Mouse (Mus musculus): ENCODE data around the gene Gm9747.

Gene Gm9747

DNA sequence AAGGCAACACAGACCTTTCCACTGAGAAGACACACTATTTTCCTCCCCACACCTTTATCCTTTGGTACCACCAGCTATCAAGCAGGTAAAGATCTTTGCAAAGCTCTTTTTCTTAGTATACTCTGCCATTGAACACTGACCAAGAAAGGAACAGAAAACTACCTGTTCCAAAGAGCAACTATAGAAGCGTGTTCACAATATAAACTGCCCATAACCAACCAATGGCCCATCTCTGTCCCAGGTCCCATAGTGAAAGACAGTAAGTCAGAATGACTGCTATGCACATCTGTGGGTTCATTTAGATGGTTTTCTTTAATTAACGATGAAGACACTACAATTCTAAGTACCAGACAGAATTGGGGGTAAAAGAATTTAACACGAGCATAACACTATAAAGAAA, at the start of gene Gm9747:
TSS of gene Gm9747 (plus strand) at position 301 of the 400 bp plus-strand sequence.
- DNase-seq (ENCODE audit: extremely low spot score, low spot score) = no peak

DNA sequence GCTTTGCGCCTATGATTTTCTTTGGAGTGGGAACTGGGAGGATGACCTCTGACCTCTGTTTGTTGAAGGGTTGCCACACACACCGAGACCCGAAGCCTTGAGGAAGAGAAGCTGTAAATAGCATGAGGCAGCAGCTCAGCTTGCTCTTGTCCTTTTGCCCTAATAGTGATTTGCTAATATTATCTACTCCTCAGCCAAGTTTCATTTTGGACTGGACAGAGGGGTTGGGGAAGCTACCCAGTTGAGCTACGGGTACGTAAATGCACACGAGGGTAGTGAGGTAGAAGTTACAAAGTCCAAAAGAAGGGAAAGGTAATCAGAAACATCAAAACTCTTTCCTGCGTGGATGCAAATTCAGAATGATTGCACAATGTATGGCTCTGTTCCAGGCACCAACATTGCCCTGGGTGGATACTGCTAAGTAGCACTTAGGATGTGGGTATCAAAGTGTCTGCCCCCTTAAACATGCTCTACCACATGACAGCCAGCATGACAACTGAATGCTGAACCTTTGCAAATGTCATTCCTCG, 48.9 kb upstream of the Gm9747 start:
- DNase-seq (ENCODE audit: extremely low spot score, low spot score) = no peak

DNA sequence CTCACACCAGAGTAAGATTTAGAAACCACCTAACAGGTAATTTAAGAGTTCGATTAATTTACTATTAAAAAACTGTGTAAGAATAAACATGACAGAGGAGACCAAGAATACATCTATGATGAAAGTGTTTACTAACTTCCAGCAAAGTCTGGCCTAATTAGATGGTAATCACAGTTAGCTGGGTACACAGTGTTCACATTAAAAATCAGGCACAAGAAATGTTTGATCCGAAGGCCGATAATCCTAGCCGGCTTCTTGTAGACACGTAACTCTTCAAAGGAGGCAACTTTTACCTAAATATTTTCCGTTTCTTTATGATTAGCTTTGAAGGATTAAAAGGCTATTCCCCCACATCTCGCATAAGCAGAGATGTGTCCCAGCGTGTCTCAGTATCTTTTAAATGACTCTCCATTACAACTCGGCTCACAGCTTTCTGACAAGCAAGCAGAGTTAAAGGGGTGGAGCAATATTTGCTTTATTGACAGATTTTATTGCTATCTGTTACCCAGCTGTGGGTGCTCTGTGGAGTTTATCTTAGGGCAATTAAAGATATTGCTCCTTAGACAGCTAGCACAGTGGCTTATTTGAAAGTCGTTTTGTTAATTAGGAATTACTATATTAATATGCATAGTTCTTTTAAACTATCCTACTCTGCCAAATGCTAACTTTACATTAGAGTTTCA, 44.2 kb upstream of the Gm9747 start:
- no peak for DNase-seq (ENCODE audit: extremely low spot score, low spot score)

DNA sequence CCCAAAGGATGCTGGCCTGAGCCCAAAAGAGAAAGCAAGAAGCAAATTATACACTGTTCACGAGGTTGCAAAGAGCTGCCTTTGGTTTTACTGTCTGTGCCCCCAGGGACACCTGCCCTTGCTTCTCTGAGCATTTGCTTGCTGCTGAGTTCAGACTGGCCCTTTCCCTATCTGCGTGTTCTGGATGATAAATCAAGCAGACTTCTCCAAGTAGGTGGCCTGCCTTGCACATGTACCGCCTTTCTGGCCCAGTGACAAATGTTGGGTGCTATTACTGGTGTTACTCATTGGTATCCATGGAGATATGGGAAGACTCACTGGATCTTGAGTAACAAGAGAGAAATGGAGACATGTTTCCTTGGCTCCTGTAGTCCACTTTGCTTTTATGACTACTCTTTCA, 43.4 kb upstream of the Gm9747 start:
- no peak for DNase-seq (ENCODE audit: extremely low spot score, low spot score)

DNA sequence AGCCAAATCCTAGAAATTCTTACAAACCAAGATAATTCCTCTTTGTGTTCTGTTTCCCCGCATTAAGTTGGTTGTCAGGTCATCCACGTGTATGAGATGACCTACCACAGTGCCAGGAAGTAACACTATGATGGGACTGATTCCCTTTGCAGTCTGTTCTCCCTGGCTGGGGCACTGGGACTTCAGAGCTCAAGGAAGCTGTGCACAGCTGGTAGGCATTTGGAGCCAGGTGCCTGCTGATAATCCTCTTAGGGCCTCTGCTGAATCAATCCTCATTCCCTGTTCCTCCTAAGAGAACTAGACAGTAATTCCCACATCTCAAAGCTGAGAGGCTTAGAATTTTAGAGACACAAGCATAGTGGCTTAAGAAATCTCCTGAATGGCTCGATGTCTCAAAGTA, 41.3 kb upstream of the Gm9747 start:
- no peak for DNase-seq (ENCODE audit: extremely low spot score, low spot score)

DNA sequence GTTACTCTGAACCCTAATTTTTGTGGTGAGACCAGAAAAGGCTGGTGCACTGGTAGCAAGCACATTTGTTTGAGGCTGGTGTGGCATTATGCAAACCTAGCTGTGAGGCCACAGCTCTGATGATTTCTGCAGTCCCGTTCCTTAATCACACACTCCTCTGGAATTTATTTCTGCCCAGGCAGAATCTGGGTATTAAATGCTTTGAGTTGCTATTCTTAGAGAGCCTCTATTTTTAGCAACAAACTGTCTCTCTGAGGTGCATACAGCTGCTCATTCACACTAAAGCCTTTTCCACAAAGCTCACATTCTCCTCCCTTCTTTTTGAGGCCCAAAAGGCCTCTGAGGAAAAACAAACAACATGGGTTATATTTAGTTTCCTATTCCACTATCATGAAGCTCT, 33.0 kb upstream of the Gm9747 start:
- DNase-seq (ENCODE audit: extremely low spot score, low spot score) = no peak

DNA sequence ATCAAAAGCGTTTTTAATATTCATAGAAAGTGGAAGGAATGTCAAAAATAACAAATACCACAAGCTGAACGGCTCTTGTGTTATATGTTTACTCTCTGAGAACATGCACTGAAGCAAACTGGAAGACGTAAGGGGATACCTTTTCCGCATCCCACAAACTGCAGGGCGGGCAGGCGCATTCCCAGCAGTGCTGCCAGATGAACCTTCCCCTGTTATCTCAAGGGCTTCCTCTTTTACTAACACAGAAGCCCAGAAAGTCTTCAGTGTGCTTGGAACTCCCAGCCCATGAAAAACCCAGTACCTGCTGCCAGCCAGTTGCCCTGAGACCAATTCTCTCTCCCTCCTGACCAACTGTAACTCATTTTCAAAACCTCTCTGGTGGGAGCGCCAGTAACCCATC, 32.3 kb upstream of the Gm9747 start:
- DNase-seq (ENCODE audit: extremely low spot score, low spot score) = no peak

DNA sequence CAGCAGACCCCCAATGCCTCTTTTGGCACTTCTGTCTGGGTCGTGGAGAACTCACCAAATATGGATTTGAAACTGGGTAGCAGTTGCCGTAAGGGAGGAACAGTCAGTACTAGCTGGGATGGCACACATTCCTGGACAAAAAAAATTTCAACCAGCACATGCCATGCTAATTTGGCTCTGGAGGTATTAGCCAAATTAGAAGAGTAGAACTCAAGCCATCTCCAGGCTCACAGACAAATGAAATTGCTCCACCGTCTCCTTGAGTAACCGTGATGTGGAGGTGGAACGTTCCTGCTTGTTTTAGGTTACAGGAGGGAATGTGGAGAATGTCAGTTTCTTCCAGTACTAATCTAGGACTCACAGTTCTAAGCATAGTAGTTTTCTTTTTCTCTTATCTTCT, 25.4 kb upstream of the Gm9747 start:
- DNase-seq (ENCODE audit: extremely low spot score, low spot score) = no peak

DNA sequence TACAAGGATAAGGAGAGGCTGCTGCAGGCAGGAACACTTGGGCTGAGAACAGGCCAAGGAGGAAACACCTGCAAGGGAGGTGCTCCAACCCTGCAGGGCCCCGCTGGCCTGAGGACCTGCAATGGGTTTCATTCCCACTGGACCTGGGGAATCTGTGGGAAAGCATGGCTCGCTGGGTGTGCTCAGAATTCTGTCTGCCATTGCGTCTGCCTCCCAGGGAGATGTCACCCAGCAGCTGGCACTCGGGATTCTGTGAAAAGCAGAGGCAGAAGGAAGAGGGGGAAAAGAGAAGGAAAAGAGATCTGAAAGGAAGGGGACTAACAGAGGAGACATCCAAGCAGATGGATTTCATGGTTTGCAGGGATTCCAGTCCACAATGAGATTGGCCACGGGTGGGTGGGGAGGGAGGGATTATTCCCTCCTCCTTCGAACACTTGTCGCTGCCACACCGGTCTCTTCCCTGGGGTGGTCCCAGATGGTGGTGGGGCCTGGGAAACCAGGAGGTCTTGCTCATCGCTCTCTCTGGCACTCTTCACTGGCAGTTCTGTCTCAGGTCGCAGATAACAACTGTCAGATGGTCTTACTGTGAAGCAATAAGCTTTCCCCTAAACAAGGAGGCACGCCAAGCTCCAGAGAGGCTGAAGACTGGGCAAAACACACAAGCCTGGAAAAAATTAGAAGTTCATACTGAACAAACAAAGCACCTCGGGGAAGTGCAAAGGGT, 12.1 kb upstream of the Gm9747 start:
- no peak for DNase-seq (ENCODE audit: extremely low spot score, low spot score)

DNA sequence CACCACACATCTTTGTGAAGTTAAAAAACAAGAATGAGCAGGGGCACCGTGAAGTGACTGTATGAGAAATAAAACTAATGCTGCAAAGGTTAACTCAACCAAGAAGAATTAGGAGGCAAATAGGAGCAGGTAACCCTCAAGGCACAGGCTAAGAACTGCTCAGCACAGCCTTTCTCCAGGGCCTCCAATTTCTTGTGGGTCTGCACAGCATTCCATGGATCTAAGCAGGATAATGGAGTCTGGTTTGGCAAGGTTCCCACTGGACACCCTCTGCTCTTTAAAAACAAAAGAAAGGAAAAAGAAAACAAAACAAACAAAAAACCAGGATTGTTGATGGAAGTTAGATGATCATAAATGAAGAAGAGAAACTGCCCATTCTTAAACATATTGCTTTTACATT, 11.4 kb upstream of the Gm9747 start:
- no peak for DNase-seq (ENCODE audit: extremely low spot score, low spot score)

DNA sequence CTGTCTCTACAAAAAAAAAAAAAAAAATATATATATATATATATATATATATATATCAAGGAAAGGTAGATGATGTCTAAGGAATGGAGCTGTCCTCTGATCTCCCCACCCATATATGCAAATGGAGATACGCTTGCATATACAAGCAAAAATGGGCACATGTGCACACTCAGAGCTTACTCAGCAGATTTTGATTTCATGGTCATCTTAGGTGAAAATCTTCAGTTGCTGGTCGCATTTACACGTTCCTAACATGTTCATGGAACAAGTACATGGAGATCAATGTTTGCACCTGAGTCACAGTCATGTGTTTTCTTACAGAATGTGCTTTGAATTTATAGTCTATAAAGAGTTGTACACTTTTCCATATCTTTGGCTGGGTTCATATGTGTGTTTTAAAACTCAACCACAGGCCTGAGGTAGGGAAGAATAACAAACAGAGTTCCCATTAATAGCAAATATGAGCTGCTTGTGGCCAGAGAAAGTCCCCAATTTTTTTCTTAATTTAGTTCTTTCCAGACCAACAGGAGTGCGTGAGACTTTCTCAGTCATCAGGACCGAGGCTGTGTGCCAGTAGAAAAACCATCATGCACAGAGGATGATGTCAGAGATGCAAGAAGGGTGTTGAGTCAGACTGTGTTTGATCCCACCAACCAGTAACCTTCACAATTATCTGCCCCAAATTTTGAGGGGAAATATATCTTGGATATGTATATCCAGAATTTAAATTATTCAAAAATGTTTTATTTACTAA, 9.7 kb upstream of the Gm9747 start:
- DNase-seq (ENCODE audit: extremely low spot score, low spot score) = no peak

DNA sequence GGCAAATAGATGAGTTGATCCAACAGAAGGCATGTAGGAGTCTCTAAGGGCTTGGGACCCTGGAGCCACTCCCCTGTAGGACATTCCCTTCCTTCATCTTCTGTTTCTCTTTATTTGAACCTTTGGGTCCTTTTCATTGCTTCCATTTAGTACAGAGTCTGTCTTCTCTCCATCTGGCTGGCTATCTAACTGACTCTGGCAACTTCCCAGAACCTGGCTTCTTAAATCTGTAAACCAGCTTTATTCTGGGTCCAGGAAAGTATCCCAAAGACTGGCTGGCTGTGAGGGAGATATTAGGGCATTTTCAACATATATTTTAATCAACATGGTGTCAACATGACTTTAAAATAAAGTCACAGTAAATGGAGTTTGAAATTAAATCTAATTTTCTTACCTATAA, 4.1 kb upstream of the Gm9747 start:
- no peak for DNase-seq (ENCODE audit: extremely low spot score, low spot score)

DNA sequence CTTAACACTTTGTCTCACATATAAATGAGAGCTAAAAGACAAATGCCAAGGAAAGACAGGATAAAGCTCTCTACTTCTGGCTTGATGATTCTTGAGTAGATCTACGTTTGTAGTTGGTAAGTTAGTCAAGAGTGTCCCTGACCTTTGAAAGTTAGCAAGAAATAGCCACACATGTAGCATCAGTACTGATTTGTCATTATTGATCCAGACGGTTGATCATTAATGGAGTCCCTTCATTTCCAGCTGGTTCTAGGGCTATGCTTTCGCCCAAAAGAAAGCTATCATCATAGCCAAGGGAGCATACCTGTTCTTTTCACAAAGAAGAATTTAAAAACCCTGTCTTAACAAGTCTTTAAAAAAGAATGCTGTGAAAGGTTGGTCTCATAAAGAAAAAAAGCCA, 1.7 kb downstream of the Gm9747 start:
- no peak for DNase-seq (ENCODE audit: extremely low spot score, low spot score)

DNA sequence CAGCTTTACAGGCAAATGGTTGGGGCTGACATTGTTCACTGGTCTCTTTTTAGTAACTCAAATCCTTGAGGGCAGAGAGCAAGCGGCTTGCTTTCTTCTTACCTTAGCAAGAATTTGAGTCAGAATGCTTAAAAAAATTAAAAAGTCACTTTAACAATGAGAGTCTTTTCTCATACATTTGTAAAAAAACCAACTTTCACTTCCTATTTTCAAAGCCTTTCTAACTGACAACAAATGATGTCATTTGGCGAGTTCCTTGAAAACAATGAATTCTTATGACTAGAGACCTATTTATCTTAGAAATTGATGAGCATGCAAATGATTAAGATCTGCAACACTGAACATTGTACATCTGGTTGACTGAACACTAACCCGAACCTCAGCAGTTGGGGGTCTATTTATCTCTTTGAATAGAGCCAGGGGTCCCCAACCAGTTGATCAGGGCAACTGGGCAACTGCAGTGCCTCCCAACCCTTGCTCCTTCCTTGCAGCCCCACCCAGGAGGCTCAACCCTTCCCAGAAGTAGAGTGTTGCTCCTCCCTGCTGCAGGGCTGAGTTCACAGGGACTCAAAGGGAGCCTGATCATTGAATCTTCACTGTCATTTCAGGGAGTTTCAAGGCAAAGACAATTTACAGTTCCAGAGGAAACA, 2.7 kb downstream of the Gm9747 start:
- DNase-seq (ENCODE audit: extremely low spot score, low spot score) = no peak

DNA sequence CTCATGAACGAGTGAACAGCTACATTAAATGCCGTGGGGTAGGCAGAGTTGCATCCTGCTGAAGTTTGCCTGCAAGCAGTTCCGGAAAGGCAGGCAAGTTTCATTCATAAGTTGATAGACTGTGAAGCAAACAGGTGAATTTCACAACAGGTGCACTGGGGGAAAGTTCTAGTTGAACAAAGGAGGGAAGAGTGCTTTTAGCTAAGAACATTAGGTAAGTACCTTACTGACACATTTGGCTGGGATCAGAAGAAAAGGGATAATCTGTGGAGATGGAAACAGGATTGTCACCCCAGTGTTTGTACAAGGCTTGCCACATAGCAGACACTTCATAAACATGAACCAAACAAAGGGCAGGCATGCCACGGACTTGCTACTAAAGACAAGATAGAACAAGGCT, 5.3 kb downstream of the Gm9747 start:
- no peak for DNase-seq (ENCODE audit: extremely low spot score, low spot score)

DNA sequence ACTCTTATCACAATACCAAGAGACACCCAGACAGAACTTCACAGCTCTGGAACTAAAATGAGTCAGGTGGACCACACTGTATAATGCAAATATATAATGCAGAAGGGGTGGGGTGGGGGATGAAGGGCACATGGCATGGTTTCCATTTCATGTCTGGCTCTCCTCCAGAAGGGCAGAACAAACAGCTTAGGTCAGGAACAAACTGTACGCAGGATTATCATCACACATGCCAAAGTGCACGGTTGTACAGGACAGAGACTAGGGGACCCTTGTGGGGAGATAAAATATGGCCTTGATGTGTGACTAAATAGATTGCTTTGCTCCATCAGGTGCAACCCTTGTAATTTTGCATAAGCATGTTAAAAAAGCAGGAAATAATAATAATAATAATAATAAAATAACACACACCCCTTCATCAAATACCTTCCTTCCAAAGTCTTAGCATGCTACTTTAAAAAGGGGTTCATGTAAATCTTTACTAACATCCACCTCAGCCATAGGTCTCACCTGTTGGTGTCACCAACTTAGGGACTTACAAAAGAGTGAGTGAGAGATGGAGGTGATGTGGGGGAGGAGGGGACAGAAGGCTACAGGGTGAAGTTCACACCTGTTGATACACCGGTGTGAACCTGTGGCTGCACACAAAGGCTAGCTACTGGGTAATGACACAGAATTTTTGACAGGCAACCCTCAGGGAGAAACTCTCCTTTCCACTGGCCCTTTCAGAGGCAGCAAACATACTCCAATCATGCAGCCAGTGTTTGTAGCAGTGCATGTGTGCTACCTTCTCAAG, 6.7 kb downstream of the Gm9747 start:
- no peak for DNase-seq (ENCODE audit: extremely low spot score, low spot score)

DNA sequence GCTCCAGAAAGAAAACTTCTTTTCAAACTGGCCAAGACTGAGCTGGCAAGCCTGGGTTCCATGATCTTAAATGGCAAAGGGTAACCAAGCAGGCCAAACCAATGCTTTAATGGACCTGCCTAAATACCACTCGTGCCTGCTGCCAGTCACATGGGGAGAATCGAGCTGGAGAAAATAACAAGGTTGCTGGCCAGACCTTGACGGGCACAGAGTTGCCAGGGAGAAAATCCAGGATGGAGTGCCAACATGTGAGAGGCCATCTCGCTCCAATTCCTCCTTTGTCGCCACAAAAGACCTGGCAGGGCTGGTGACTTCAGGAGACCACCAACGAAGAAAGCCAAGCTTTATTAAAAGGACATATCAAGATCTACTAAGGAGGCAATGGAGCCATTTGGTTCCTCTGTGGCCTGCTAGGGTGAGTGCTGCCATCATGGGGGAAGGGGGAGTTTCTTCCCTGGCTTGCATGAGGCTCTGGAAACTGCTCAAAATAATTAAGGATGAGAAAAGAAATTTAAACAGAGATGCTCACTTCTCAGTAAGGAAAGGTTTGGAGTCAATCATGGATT, 10.4 kb downstream of the Gm9747 start:
- no peak for DNase-seq (ENCODE audit: extremely low spot score, low spot score)

DNA sequence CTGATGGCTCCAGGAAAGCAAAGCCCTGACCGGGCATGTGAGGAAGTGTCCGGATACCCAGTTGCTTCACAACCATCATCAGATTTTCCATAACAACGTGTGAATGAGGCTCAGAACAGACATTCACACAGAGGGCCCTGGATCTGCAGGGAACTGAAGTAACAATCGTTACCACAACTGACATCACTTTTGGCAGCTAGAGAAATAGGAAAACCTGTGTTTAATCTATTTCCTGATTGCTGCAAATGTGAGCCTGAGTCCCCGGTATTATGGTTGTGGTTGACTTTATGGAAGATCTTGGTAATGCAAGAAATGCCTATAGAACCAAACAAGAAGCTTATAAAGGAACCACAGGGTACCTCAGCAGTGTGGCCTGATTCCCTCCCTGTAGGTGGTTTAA, 12.1 kb downstream of the Gm9747 start:
- DNase-seq (ENCODE audit: extremely low spot score, low spot score) = no peak

DNA sequence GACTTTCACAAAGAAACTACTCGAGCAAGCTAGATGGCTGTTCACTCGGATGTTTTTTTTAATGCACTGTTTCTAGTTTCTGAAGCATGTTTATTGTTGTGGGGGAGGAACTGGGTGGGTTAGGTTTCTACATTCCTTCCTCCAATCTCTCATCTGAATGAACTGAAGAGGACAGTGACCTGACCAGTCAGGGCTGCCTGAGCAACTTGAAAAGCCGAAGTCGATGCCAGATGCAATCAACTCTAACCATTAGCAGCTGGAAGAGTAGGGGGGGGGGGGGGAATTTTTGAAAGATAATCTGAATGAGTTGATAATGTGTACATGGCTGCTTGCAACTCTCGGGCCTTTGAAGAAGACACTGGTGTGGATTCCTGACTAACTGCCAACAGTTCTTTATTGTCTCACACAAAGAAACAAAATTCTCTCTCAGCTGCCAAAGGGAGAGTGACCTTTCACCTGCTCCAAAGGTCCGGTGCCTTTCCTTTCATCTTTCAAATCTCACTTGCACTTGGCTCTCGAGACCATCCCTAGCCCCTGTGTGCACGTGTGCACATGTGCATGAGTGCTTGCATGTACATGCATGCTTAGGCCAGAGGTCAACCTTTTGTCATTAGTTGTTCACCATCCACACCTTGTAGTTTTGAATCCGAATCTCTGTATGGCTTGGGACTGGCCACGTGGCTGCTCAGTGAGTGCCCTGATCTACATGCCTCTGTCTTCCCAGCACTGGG, 14.5 kb downstream of the Gm9747 start:
- no peak for DNase-seq (ENCODE audit: extremely low spot score, low spot score)

Data from neural tube, embryonic 10.5 days (tissue).